Mouse (Mus musculus): ENCODE data around the gene Galr3. TPM values are rescaled to one million over a fixed set of nuclear protein-coding genes. Genes with fewer than 3 reads are reported as not detected.

Galr3 gene
- polyA plus RNA-seq, 1 experiment from 2014 or later = 0.17 TPM

DNA sequence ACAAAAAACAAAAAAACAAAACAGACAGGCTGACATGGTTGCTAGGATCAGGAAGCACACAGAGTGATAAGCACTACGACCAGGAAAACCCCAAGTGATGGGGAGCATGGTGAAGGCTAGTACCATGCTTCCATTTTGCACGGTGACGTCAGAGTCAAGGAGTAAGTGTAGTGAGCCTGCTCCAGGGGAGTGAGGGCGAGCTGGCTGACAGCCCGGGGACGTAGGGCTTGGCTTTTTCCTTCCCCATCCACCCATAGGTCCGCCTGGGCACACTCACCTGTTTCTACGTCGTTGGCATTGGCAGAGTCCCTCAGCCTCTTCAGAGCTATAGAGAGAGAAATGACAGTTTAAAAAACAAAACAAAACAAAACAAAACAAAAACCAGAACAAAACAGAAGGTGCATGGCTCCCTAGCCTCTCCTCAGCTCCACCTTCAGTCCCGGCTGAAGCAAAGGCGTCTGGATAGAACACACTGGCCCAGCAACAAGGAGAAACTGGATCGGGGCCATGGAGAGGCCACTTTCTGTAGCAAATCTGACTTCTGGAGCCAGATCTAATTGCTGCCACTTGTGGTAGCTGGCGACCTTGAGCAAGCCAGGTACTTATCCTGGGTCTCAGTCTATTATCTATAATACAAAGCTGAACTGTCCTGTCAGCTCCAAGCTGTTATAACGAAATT lies 19.3 kb downstream of the Galr3 start:
- WGBS = 85% methylated on average over 14 of the region's 14 CpGs
- H3K4me1 ChIP-seq = peaks cover 26% of the 10 kb centered on the region
- peak overlapping the region; percentile 73; the same call in 1 of the 2 replicates for H3K4me2 ChIP-seq
- H3K36me3 ChIP-seq = peaks cover 46% of the 10 kb centered on the region
- H3K9ac ChIP-seq (replicated peaks) = no peak overlapping the region
- ATAC-seq (ENCODE audit: low FRiP score) = no peak
- H3K27ac ChIP-seq (replicated peaks) = no peak overlapping the region
- H3K4me3 ChIP-seq (replicated peaks) = no peak overlapping the region; the same call in 1 of the 2 replicates
- no peaks in the 10 kb centered on the region for H3K9me3 ChIP-seq (replicated peaks)
- no peaks in the 10 kb centered on the region for H3K27me3 ChIP-seq (replicated peaks)

DNA sequence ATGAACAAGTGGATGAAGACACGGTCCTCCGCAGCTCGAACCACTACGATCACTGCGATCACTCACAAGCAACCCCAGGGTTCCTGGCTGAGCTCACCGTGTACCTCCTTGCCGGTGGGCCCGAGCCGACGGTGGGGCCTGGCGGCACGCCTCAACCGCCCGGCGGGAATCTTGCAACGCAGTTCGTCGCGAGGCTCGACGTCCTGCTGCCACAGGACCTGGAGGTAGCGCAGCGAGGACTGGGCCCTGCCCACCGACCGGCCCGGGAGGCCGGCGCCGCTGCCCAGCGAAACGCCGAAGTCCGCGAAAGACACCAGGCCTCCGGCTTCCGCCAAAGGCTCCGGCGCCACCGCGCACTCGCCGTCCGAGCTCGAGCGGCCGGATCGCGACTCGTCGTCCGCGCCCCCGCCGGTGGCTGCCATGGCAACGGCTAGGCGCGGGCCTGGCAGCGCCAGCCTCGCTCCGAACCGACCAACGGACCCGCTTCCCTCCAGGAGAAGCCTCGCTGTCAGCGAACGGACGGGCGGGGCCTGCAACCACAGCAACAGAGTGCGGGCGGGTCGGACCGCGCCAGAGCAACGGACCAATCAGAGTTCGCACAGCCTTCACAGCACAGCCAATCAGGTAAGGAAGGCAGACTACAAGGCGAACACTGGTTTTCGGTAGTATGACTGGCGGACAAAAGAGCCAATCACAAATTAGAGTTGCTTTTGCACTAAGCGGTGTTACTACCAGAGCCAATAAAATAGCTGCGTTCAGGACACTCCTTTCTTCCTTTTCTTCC lies 20.9 kb downstream of the Galr3 start, which contains the start of gene Ankrd54:
Gene Ankrd54 (minus strand): TSS at position 518 of the 784 bp plus-strand sequence.
- Histone ChIP-seq H3K27ac (replicated peaks) (peak within 1 kb of the TSS; percentile 83), H3K36me3 (peaks cover 31% of the 10 kb centered on the region), H3K27me3 (replicated peaks) (no peaks in the 10 kb centered on the region), H3K4me2 (peak within 1 kb of the TSS; percentile 73), H3K4me1 (peaks cover 26% of the 10 kb centered on the region), H3K4me3 (replicated peaks) (peak within 1 kb of the TSS; percentile 93), H3K9ac (replicated peaks) (peak within 1 kb of the TSS; percentile 76), H3K9me3 (replicated peaks) (no peaks in the 10 kb centered on the region)
- peak; percentile 100 for ATAC-seq (ENCODE audit: low FRiP score)
- under 1% methylated on average over 80 of the region's 80 CpGs for WGBS

DNA sequence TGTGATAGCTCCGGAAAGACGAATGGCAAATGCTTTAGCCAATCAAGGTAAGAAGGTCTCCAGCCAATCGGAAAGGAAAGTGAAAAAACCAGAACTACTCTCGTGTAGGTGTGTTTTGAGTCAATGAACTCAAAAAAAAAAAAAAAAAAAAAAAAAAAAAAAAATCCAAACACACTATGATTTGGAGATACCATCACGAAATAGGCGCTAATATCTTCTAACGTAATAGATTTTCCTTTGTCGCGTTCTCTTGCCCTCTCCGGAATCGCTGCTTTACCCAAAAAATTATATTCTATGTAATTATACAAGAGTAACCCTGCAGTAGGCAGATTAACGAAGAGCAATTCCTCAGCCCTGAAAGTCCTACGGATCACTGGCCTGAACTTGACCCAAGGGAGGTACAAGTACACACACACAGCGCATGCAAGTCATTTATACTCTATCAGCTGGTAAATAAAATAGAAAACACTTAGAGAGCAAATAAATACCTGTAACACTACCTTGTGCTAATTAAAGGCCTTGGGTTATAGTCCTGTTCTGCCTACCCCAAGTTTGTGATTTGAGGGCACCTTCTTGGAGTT lies 21.6 kb downstream of the Galr3 start:
- H3K9me3 ChIP-seq (replicated peaks) = no peaks in the 10 kb centered on the region
- H3K4me3 ChIP-seq (replicated peaks) = peak overlapping the region; percentile 93
- 10% methylated on average over 14 of the region's 14 CpGs for WGBS
- H3K9ac ChIP-seq (replicated peaks) = peak overlapping the region; percentile 41
- 0 out of 2 replicates have a peak, but pooled peaks cover 3% of the 10 kb centered on the region for H3K27me3 ChIP-seq (replicated peaks)
- peak overlapping the region; percentile 79 for H3K27ac ChIP-seq (replicated peaks)
- H3K36me3 ChIP-seq = peaks cover 25% of the 10 kb centered on the region
- peaks cover 26% of the 10 kb centered on the region for H3K4me1 ChIP-seq
- ATAC-seq (ENCODE audit: low FRiP score) = no peak
- H3K4me2 ChIP-seq = peak overlapping the region; percentile 73

DNA sequence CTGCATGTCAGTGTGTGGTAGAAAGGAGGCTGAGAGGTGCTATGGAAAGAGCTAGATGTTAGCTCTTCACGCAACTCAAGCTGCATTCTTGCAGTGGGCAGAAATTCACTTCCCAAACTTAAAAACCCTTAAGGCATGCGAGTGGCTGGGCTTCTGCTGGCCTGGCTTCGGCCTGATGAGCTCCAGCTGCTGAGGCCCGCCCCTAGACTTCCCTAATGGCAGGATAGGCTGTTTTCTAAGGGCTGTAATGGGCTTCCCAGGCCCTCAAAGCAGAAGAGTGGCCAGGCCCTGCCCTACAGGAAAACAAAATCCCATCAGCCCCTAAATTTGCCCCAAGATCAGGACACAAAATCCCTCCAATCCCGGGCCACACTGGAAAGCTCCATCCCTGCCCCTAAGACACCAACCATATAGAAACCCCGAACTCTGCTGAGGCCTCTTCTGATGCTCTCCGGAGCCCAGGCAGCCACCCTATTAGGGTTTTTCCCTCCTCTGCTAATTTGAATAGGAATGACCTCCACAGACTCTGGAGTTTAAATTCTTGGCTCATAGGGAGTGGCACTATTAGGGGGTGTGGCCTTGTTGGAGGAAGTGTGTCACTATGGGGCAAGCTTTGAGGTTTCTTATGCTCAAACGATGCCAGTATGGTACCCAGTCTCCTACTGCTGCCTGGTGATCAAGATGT lies 23.5 kb downstream of the Galr3 start:
- H3K9me3 ChIP-seq (replicated peaks) = no peaks in the 10 kb centered on the region
- H3K4me3 ChIP-seq (replicated peaks) = no peak overlapping the region
- 0 out of 2 replicates have a peak, but pooled peaks cover 3% of the 10 kb centered on the region for H3K27me3 ChIP-seq (replicated peaks)
- H3K9ac ChIP-seq (replicated peaks) = no peak overlapping the region
- no peak overlapping the region for H3K4me2 ChIP-seq
- H3K27ac ChIP-seq (replicated peaks) = no peak overlapping the region
- ATAC-seq (ENCODE audit: low FRiP score) = no peak
- peaks cover 24% of the 10 kb centered on the region for H3K4me1 ChIP-seq
- H3K36me3 ChIP-seq = peaks cover 5% of the 10 kb centered on the region; the same call in 1 of the 2 replicates
- WGBS = 40% methylated on average over 8 of the region's 8 CpGs

DNA sequence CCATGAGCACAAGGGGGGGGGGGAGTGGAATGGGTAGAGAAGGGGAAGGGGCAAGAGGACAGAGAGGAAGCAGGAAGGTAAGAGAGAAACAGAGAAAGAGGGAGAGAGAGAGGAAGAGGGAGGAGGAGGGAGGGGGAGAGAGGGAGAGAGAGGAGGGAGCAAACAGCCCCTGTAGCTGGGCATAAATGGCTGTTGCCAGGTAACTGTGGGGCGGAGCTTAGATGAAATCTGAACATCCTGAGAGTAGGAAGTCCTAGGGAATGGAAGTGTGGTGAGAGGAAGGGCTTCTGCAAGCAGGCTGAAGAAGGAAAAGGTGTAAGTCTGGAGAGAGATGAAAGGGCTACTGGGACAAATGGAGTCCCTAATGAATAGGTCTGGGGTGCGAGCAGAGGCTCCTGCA lies 24.6 kb downstream of the Galr3 start:
- 56% methylated on average over 2 of the region's 2 CpGs for WGBS
- no peaks in the 10 kb centered on the region for H3K9me3 ChIP-seq (replicated peaks)
- no peak overlapping the region for H3K4me3 ChIP-seq (replicated peaks)
- no peak overlapping the region for H3K9ac ChIP-seq (replicated peaks)
- no peak for ATAC-seq (ENCODE audit: low FRiP score)
- H3K27ac ChIP-seq (replicated peaks) = no peak overlapping the region
- H3K4me1 ChIP-seq = peaks cover 14% of the 10 kb centered on the region
- H3K36me3 ChIP-seq = no peaks in the 10 kb centered on the region
- no peak overlapping the region for H3K4me2 ChIP-seq
- 0 out of 2 replicates have a peak, but pooled peaks cover 3% of the 10 kb centered on the region for H3K27me3 ChIP-seq (replicated peaks)

DNA sequence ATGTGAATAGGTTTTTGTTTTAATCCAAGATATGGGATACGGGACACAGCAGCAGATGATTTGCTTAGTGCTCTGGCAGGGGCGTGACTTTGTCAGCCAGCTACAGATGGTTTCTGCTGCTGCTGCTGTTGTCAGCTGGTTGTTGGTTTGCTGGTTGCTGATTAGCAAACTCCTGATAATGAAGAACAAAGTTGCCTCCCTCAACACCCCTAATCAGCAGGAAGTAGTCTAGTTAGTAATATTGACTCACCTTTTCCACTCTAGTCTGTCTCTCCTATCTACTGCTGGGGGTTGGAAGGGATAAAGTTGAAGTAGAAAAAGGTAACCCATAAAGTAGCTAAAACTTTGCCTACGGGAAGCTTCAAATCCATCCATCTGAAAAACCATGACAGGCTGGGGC lies 25.9 kb downstream of the Galr3 start:
- no peak overlapping the region for H3K4me3 ChIP-seq (replicated peaks)
- no peak overlapping the region for H3K27ac ChIP-seq (replicated peaks)
- ATAC-seq (ENCODE audit: low FRiP score) = no peak
- H3K4me1 ChIP-seq = peaks cover 5% of the 10 kb centered on the region
- no peaks in the 10 kb centered on the region for H3K9me3 ChIP-seq (replicated peaks)
- H3K36me3 ChIP-seq = no peaks in the 10 kb centered on the region
- 0 out of 2 replicates have a peak, but pooled peaks cover 3% of the 10 kb centered on the region for H3K27me3 ChIP-seq (replicated peaks)
- 89% methylated on average over 3 of the region's 3 CpGs for WGBS
- H3K9ac ChIP-seq (replicated peaks) = no peak overlapping the region
- no peak overlapping the region for H3K4me2 ChIP-seq

DNA sequence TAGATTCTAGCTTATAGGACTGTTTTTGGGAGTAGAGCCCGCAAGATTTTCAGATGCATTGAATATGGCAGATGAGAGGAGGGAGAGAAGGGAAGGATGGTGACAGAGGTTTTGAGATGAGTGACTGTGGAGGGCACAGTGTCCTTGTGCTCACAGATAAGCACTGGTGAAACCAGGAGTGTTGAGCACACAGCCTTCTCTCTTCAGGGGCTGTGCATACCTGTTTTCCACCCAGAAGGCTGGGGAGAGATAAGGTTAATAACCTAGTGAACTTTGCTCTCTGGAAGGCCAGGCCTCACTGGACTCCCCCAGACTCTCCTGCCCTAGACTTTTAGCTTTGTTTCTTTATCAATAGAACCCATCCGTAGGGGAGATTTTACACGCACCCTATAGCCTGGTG lies 26.7 kb downstream of the Galr3 start:
- Histone ChIP-seq H3K4me2 (no peak overlapping the region), H3K27me3 (replicated peaks) (0 out of 2 replicates have a peak, but pooled peaks cover 3% of the 10 kb centered on the region), H3K27ac (replicated peaks) (no peak overlapping the region), H3K9me3 (replicated peaks) (no peaks in the 10 kb centered on the region), H3K36me3 (no peaks in the 10 kb centered on the region), H3K4me1 (peaks cover 3% of the 10 kb centered on the region), H3K9ac (replicated peaks) (no peak overlapping the region), H3K4me3 (replicated peaks) (no peak overlapping the region)
- 78% methylated on average over 3 of the region's 3 CpGs for WGBS
- no peak for ATAC-seq (ENCODE audit: low FRiP score)

DNA sequence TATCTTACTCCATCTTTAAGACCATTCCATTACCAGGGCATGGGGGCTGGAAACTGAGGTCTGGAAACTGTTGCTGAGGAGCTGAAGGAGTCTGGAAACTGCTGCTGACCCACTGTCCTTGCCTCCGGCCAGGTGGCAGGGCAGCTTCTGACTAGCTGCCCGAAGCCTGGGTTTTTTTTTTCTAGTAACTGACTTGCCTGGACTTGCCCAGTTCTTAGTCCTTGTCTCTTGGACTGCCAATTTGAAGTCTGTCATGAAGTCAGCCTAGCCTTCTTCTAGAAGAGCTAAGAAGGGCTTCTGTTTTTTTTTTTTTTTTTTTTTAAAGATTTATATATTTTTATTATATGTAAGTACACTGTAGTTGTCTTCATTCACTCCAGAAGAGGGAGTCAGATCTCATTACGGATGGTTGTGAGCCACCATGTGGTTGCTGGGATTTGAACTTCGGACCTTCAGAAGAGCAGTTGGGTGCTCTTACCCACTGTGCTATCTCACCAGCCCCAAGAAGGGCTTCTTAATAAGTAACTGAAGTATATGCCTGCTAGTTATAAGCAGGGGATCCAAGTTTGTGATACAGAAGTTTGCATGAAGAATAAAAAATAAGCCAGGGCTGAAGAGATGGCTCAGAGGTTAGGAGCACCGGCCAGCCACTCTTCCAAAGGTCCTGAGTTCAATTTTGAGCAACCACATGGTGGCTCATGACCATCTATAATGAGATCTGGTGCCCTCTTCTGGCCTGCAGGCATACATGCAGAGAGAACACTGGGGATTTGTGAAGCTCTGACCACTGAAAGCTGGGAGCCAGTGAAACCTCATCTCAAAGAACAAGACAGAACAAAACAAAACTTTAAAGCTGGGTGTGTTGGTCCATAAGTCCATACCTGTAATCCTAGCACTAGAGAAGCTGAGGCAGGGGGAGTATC lies 29.7 kb downstream of the Galr3 start:
- no peak overlapping the region for H3K27ac ChIP-seq (replicated peaks)
- H3K4me2 ChIP-seq = no peak overlapping the region
- 0 out of 2 replicates have a peak, but pooled peaks cover 3% of the 10 kb centered on the region for H3K27me3 ChIP-seq (replicated peaks)
- H3K9ac ChIP-seq (replicated peaks) = no peak overlapping the region
- WGBS = 70% methylated on average over 5 of the region's 5 CpGs
- H3K9me3 ChIP-seq (replicated peaks) = no peaks in the 10 kb centered on the region
- no peak for ATAC-seq (ENCODE audit: low FRiP score)
- H3K36me3 ChIP-seq = peaks cover 1% of the 10 kb centered on the region; the same call in 1 of the 2 replicates
- peaks cover 16% of the 10 kb centered on the region for H3K4me1 ChIP-seq
- H3K4me3 ChIP-seq (replicated peaks) = no peak overlapping the region

DNA sequence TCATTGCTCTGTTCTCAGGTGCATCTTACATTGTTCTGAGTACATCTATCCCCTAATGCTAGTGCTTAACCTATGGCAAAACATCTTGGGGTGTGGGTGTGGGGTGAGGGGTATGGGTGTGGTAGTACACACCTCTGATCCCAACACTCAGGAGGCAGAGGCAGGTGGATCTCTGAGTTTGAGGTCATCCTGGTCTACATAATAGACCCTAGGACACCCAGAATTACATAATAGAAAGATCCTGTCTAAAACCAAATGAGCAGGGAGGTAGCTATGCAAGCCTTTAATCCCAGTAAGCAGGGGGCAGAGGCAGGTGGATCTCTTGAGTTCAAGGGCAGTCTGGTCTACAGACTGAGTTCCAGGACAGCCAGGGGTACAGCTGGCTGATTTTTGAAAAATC lies 32.1 kb downstream of the Galr3 start:
- H3K27me3 ChIP-seq (replicated peaks) = no peaks in the 10 kb centered on the region
- ATAC-seq (ENCODE audit: low FRiP score) = no peak
- no peak overlapping the region for H3K4me3 ChIP-seq (replicated peaks)
- H3K27ac ChIP-seq (replicated peaks) = no peak overlapping the region
- H3K4me1 ChIP-seq = peaks cover 22% of the 10 kb centered on the region
- H3K9me3 ChIP-seq (replicated peaks) = no peaks in the 10 kb centered on the region
- H3K9ac ChIP-seq (replicated peaks) = no peak overlapping the region
- H3K36me3 ChIP-seq = peaks cover 20% of the 10 kb centered on the region
- no peak overlapping the region for H3K4me2 ChIP-seq

DNA sequence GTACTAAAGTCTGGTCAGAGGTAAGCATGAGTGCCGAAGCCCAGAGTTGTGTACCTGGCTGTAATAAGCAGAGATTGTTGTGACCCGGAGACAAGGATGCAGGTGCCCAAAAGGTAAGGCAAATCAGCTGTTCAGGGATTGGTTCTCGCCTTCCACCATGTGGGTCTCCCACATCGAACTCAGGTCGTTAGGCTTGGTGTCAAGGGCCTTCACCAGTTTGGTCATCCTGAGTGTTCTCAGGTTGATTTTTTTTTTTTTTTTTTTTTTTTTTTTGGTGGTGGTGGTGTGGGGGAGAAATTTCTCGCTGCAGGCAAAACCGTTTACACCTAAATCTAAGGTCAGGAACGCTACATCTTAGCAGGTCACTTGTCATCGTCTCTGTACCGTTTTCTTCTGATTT lies 32.8 kb downstream of the Galr3 start:
- WGBS = 34% methylated on average over 10 of the region's 10 CpGs
- Histone ChIP-seq H3K27me3 (replicated peaks) (no peaks in the 10 kb centered on the region), H3K9ac (replicated peaks) (peak overlapping the region; percentile 52; the same call in 1 of the 2 replicates), H3K4me2 (peak overlapping the region; percentile 89), H3K27ac (replicated peaks) (peak overlapping the region; percentile 89), H3K36me3 (peaks cover 27% of the 10 kb centered on the region), H3K4me3 (replicated peaks) (peak overlapping the region; percentile 97), H3K9me3 (replicated peaks) (no peaks in the 10 kb centered on the region), H3K4me1 (peaks cover 22% of the 10 kb centered on the region)
- no peak for ATAC-seq (ENCODE audit: low FRiP score)
